10 mouse cellular contexts compared by ENCODE assay signal in genomic region chr4:136149045-136149379, GRCm38 (mm10). TPM values are rescaled to one million over a fixed set of nuclear protein-coding genes. Genes with fewer than 3 reads are reported as not detected.
DNase-seq lines count a peak whose midpoint lies in the region; ATAC-seq lines count a peak whose summit lies in the region.
"Had no signal": no experiment of that assay in that cellular context is flagged by ENCODE, and none has a peak within 500 bp of the region (broad histone marks: within the 10 kb centered on the region; RNA-seq: fewer than 3 reads in every experiment).

No protein-coding gene starts in this region.

- H3K27ac ChIP-seq in heart, embryonic 14.5 days (replicated peaks in 1 of 2; ENCODE audit: control insufficient read depth in 1 of 2, insufficient read depth in 1 of 2, low read depth in 2 of 2, low read length in 2 of 2): peak overlapping the region; percentile 87 to 97; a peak in 3 of 4 replicates
- H3K27ac ChIP-seq in lung, embryonic 15.5 days: peak overlapping the region; percentile 99
- H3K27ac ChIP-seq in embryonic facial prominence, embryonic 12.5 days: peak overlapping the region; percentile 99
- H3K27ac ChIP-seq in liver, embryonic 12.5 days: 0 out of 2 replicates have a peak overlapping the region, but pooled peaks have one; percentile 45
- H3K27ac ChIP-seq: macrophage had no signal

- no peak overlapping the region for H3K9ac ChIP-seq in heart, embryonic 14.5 days (ENCODE audit: low read length)
- H3K9ac ChIP-seq in lung, embryonic 15.5 days: no peak overlapping the region
- no peak overlapping the region for H3K9ac ChIP-seq in embryonic facial prominence, embryonic 12.5 days
- no peak overlapping the region for H3K9ac ChIP-seq in liver, embryonic 12.5 days

- peaks cover 13% of the 10 kb centered on the region for H3K27me3 ChIP-seq in heart, embryonic 14.5 days (ENCODE audit: control insufficient read depth, insufficient read depth, low read length)
- no peaks in the 10 kb centered on the region for H3K27me3 ChIP-seq in lung, embryonic 15.5 days
- no peaks in the 10 kb centered on the region for H3K27me3 ChIP-seq in embryonic facial prominence, embryonic 12.5 days
- peaks cover 75% of the 10 kb centered on the region for H3K27me3 ChIP-seq in liver, embryonic 12.5 days (replicated peaks)

- H3K4me3 ChIP-seq in heart, embryonic 14.5 days (ENCODE audit: control insufficient read depth in 1 of 2, insufficient read depth in 1 of 2, low read depth in 1 of 2, low read length in 2 of 2): no peak overlapping the region
- H3K4me3 ChIP-seq in lung, embryonic 15.5 days: no peak overlapping the region
- no peak overlapping the region for H3K4me3 ChIP-seq in embryonic facial prominence, embryonic 12.5 days
- no peak overlapping the region for H3K4me3 ChIP-seq in liver, embryonic 12.5 days

- no peak for DNase-seq in heart, adult 8-10 months (ENCODE audit: low spot score)
- no peak for DNase-seq in lung, postnatal 4 days
- no peak for DNase-seq in right cerebral cortex, postnatal 36 days (ENCODE audit: low spot score in 2 of 2)
- DNase-seq: cerebellum, adult 8-10 months had no signal

- no peaks in the 10 kb centered on the region for H3K9me3 ChIP-seq in heart, embryonic 14.5 days (ENCODE audit: control insufficient read depth, low read length)
- no peaks in the 10 kb centered on the region for H3K9me3 ChIP-seq in lung, embryonic 15.5 days
- H3K9me3 ChIP-seq in embryonic facial prominence, embryonic 12.5 days: no peaks in the 10 kb centered on the region
- no peaks in the 10 kb centered on the region for H3K9me3 ChIP-seq in liver, embryonic 12.5 days (replicated peaks)

- WGBS in heart, embryonic 14.5 days: 92% methylated on average over 2 of the region's 2 CpGs
- WGBS in lung, embryonic 15.5 days: 69% methylated on average over 2 of the region's 2 CpGs
- 78% methylated on average over 2 of the region's 2 CpGs for WGBS in embryonic facial prominence, embryonic 12.5 days
- 74% methylated on average over 2 of the region's 2 CpGs for WGBS in liver, embryonic 12.5 days (ENCODE audit: insufficient replicate concordance)

- H3K36me3 ChIP-seq in heart, embryonic 14.5 days (ENCODE audit: control insufficient read depth, insufficient read depth, low read length): peaks cover 7% of the 10 kb centered on the region
- H3K36me3 ChIP-seq in lung, embryonic 15.5 days: no peaks in the 10 kb centered on the region
- peaks cover 3% of the 10 kb centered on the region; the same call in 1 of the 2 replicates for H3K36me3 ChIP-seq in embryonic facial prominence, embryonic 12.5 days
- no peaks in the 10 kb centered on the region for H3K36me3 ChIP-seq in liver, embryonic 12.5 days

- H3K4me1 ChIP-seq in heart, embryonic 14.5 days (ENCODE audit: control insufficient read depth in 2 of 2, insufficient read depth in 2 of 2, low read length in 2 of 2): peaks cover 14 to 21% of the 10 kb centered on the region in 2 experiments
- peaks cover 41% of the 10 kb centered on the region for H3K4me1 ChIP-seq in lung, embryonic 15.5 days
- H3K4me1 ChIP-seq in embryonic facial prominence, embryonic 12.5 days: peaks cover 44% of the 10 kb centered on the region
- H3K4me1 ChIP-seq in liver, embryonic 12.5 days: peaks cover 41% of the 10 kb centered on the region

- no peak overlapping the region for H3K4me2 ChIP-seq in heart, embryonic 14.5 days (ENCODE audit: low read length)
- no peak overlapping the region for H3K4me2 ChIP-seq in lung, embryonic 15.5 days
- peak overlapping the region; percentile 83; the same call in 1 of the 2 replicates for H3K4me2 ChIP-seq in embryonic facial prominence, embryonic 12.5 days (replicated peaks)
- no peak overlapping the region for H3K4me2 ChIP-seq in liver, embryonic 12.5 days

- no peak for ATAC-seq in heart, embryonic 14.5 days (ENCODE audit: insufficient number of reproducible peaks, insufficient read depth, low FRiP score, low read depth)
- no peak for ATAC-seq in lung, embryonic 15.5 days (ENCODE audit: borderline replicate concordance, extremely low read depth, low FRiP score, low TSS enrichment)
- ATAC-seq in embryonic facial prominence, embryonic 12.5 days (ENCODE audit: insufficient number of reproducible peaks, insufficient read depth, low FRiP score, low TSS enrichment): no peak
- ATAC-seq in liver, embryonic 12.5 days: no peak
- ATAC-seq in inflammation-experienced regulatory T-cells, adult 6 months: no peak

RNA-seq across cellular contexts. Expression of gene Id3, which starts 5.7 kb away (rescaled TPM):
- polyA plus RNA-seq in heart, embryonic 14.5 days (2014; fragmentation: Nextera tagmentation; extraction: Ambion mirVana): 247 and 296 TPM in 2 replicates
- total RNA-seq in heart, adult 8-10 months (2022): 10 to 100 TPM; 41.4 to 71.3 (median 61.6) TPM
- polyA plus RNA-seq in lung, embryonic 15.5 days (2015; fragmentation: Nextera tagmentation; extraction: Ambion mirVana): 498 and 529 TPM in 2 replicates
- 612 and 623 TPM in 2 replicates for polyA plus RNA-seq in embryonic facial prominence, embryonic 12.5 days (2016; fragmentation: Nextera tagmentation; extraction: Ambion mirVana)
- 80.9 and 88.1 TPM in 2 replicates for polyA plus RNA-seq in liver, embryonic 12.5 days (2016; fragmentation: Nextera tagmentation; extraction: Ambion mirVana)
- 100 to 1,000 TPM; 125 to 343 (median 290) TPM for polyA plus RNA-seq in inflammation-experienced regulatory T-cells, adult 6 months (2017; shearing (Covaris generic))

RNA-seq across cellular contexts. Expression of gene E2f2, which starts 23.2 kb away (rescaled TPM):
- 2.5 and 3.1 TPM in 2 replicates for polyA plus RNA-seq in heart, embryonic 14.5 days (2014; fragmentation: Nextera tagmentation; extraction: Ambion mirVana)
- 1 to 10 TPM in 1 of 4 experiments, under 1 TPM in 3; 0.38 to 2.1 (median 0.59) TPM for total RNA-seq in heart, adult 8-10 months (2022)
- 13.7 and 16.1 TPM in 2 replicates for polyA plus RNA-seq in lung, embryonic 15.5 days (2015; fragmentation: Nextera tagmentation; extraction: Ambion mirVana)
- 8.3 and 8.7 TPM in 2 replicates for polyA plus RNA-seq in embryonic facial prominence, embryonic 12.5 days (2016; fragmentation: Nextera tagmentation; extraction: Ambion mirVana)
- 63.4 and 69.1 TPM in 2 replicates for polyA plus RNA-seq in liver, embryonic 12.5 days (2016; fragmentation: Nextera tagmentation; extraction: Ambion mirVana)
- polyA plus RNA-seq in inflammation-experienced regulatory T-cells, adult 6 months (2017; shearing (Covaris generic)): 10 to 100 TPM; 15.0 to 44.4 (median 16.8) TPM

RNA-seq across cellular contexts. Expression of gene Asap3, which starts 57.2 kb away (rescaled TPM):
- 1.3 and 1.5 TPM in 2 replicates for polyA plus RNA-seq in heart, embryonic 14.5 days (2014; fragmentation: Nextera tagmentation; extraction: Ambion mirVana)
- total RNA-seq in heart, adult 8-10 months (2022): 10 to 100 TPM in 1 of 4 experiments, 1 to 10 TPM in 3; 6.8 to 12.6 (median 9.1) TPM
- 6.5 and 8.1 TPM in 2 replicates for polyA plus RNA-seq in lung, embryonic 15.5 days (2015; fragmentation: Nextera tagmentation; extraction: Ambion mirVana)
- 13.1 and 13.3 TPM in 2 replicates for polyA plus RNA-seq in embryonic facial prominence, embryonic 12.5 days (2016; fragmentation: Nextera tagmentation; extraction: Ambion mirVana)
- polyA plus RNA-seq in liver, embryonic 12.5 days (2016; fragmentation: Nextera tagmentation; extraction: Ambion mirVana): 1.5 and 1.9 TPM in 2 replicates
- polyA plus RNA-seq in inflammation-experienced regulatory T-cells, adult 6 months (2017; shearing (Covaris generic)): under 1 TPM in 1 of 3 experiments, not detected in 2; 0.16 TPM

Comparison
In these comparisons a context has a peak if more than half of its experiments do, and no peak if none do; other contexts are left out.
1. H3K27ac ChIP-seq: peak in every context shown above with its lines; median percentile 99 in lung, embryonic 15.5 days; 99 in embryonic facial prominence, embryonic 12.5 days; 92 in heart, embryonic 14.5 days; 45 in liver, embryonic 12.5 days.